Mouse (Mus musculus) midbrain, embryonic 16.5 days (tissue): ENCODE measurements around the gene Astn1. TPM values are rescaled to one million over a fixed set of nuclear protein-coding genes. Genes with fewer than 3 reads are reported as not detected.

Experiments
- ATAC-seq: fragments of 200-750 bp; cut with Nextera tagmentation; 2 replicates; pipeline ENCODE4 v1.8.0; 2017; ENCODE audit warnings: moderate TSS enrichment
- H3K27ac ChIP-seq: fragments of 300-500 bp; sonication (generic); 2 replicates; pipeline ENCODE4 v1.5.1; 2014; ENCODE audit warnings: mild to moderate bottlenecking, low read length, mixed read lengths
- H3K27me3 ChIP-seq: fragments of 300-500 bp; sonication (generic); 2 replicates; pipeline ENCODE4 v1.6.1; 2014; ENCODE audit warnings: low read depth, low read length, mixed read lengths; ENCODE audit not compliant: control insufficient read depth, insufficient read depth
- H3K36me3 ChIP-seq: fragments of 300-500 bp; sonication (generic); 2 replicates; pipeline ENCODE4 v1.6.1; 2014; ENCODE audit warnings: mild to moderate bottlenecking, low read length, moderate library complexity, mixed read lengths; ENCODE audit not compliant: control insufficient read depth, insufficient read depth
- H3K4me1 ChIP-seq: fragments of 300-500 bp; sonication (generic); 2 replicates; pipeline ENCODE4 v1.6.1; 2014; ENCODE audit warnings: mild to moderate bottlenecking, low read length, mixed read lengths; ENCODE audit not compliant: control insufficient read depth, insufficient read depth
- H3K4me2 ChIP-seq: fragments of 300-500 bp; sonication (generic); 2 replicates; pipeline ENCODE4 v1.6.1; 2014; ENCODE audit warnings: mild to moderate bottlenecking, low read length, mixed read lengths
- H3K4me3 ChIP-seq: fragments of 300-500 bp; sonication (generic); 2 replicates; pipeline ENCODE4 v1.5.1; 2014; ENCODE audit warnings: low read depth, mild to moderate bottlenecking, low read length, moderate library complexity, mixed read lengths
- H3K9ac ChIP-seq: fragments of 300-500 bp; sonication (generic); 2 replicates; pipeline ENCODE4 v1.6.1; 2014; ENCODE audit warnings: low read depth, low read length, mixed read lengths
- H3K9me3 ChIP-seq: fragments of 300-500 bp; sonication (generic); replicated peaks from 2 replicates; pipeline ENCODE4 v1.6.1; 2014; ENCODE audit warnings: mild to moderate bottlenecking, low read length, mixed read lengths; ENCODE audit not compliant: control insufficient read depth, poor library complexity, severe bottlenecking
- WGBS: fragments of 180-500 bp; shearing (Covaris S2); extraction: QIAGEN DNeasy Blood & Tissue Kit; methylation state at CpG from one replicate; pipeline ENCODE4 v1.1.7; 2014; 5-methylcytosine and 5-hydroxymethylcytosine counted together
- polyA plus RNA-seq: library from polyadenylated mRNA; unstranded; fragments of >200 nt; fragmentation: Nextera tagmentation; extraction: Ambion mirVana; gene quantifications from 2 replicates; pipeline ENCODE4 v1.2.1, GENCODE M21; 2015

Gene Astn1
- polyA plus RNA-seq, 1 experiment from 2014 or later, result 47.2 TPM

DNA sequence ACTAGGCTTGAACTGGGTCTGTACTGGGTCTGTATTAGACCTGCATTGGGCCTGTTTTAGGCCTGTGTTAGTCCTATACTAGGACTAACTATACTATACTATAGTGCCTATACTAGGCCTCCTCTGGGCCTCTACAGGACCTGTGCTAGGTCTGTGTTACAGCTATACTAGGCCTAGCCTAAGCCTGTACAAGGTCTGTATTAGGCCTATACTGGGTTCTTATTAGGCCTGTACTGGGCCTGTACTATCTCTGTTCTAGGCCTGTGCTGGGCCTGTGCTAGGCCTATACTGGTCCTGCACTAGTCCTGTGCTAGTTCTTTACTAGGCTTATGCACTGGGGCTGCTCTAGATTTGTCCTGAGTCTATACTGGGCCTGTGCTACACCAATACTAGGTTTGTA lies 90.6 kb downstream of the Astn1 start:
- no peak overlapping the region for H3K4me3 ChIP-seq
- peak; percentile 19 for ATAC-seq

DNA sequence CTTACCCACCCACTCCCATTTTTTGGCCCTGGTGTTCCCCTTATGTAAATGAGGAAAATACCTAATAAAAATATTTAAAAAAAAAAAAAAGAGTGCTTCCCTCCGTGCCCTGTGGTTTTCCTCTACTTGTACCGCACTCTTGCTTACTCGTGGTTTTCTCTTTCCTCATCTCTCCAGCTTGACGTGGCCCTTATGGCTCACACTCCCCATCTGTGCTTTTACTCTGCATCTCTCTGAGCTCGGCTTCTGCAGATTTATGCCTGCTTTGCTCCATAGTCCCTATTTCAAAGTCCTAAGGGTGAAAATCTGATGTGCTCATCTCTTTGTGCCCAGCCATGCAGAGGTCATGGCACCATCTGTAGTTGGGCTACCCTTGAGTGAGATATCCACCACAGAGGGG lies 91.5 kb downstream of the Astn1 start:
- H3K27ac ChIP-seq, result no peak overlapping the region
- H3K9ac ChIP-seq, result no peak overlapping the region
- H3K4me2 ChIP-seq, result no peak overlapping the region
- H3K9me3 ChIP-seq, result no peaks in the 10 kb centered on the region
- ATAC-seq, result no peak
- H3K4me3 ChIP-seq, result no peak overlapping the region
- H3K4me1 ChIP-seq, result no peaks in the 10 kb centered on the region
- no peaks in the 10 kb centered on the region for H3K36me3 ChIP-seq
- WGBS, result 92% methylated on average over 5 of the region's 5 CpGs
- no peaks in the 10 kb centered on the region for H3K27me3 ChIP-seq

More for the DNA sequence above, 90.6 kb downstream of the Astn1 start:
- H3K9ac ChIP-seq, result no peak overlapping the region
- H3K4me1 ChIP-seq, result peaks cover 3% of the 10 kb centered on the region; the same call in 1 of the 2 replicates
- H3K9me3 ChIP-seq, result no peaks in the 10 kb centered on the region
- H3K4me2 ChIP-seq, result no peak overlapping the region
- H3K27me3 ChIP-seq, result no peaks in the 10 kb centered on the region
- no peaks in the 10 kb centered on the region for H3K36me3 ChIP-seq
- H3K27ac ChIP-seq, result no peak overlapping the region

DNA sequence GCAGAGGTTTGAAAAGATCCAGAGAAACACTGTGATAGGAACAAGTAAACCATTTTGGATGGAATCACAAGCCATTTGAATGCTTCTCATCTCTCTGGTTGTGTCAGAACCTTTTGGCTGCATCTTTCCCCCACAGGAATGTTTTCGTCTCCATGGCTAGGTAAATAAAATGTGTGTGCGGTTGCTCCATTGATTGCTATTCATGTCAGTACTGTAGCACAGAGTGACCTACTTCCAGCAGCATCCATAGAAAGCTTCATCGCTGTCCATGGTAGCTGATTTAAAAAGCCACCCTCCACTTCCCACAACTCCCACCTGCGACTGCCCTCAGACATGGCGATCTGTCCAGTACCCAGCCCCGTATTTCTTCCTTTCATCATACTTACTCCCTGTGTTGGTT lies 101.9 kb downstream of the Astn1 start:
- Histone ChIP-seq H3K4me1 (peaks cover 13% of the 10 kb centered on the region), H3K27me3 (no peaks in the 10 kb centered on the region), H3K27ac (0 out of 2 replicates have a peak overlapping the region, but pooled peaks have one; percentile 3), H3K9ac (no peak overlapping the region), H3K4me3 (no peak overlapping the region), H3K9me3 (no peaks in the 10 kb centered on the region), H3K4me2 (no peak overlapping the region), H3K36me3 (no peaks in the 10 kb centered on the region)
- 67% methylated on average over 6 of the region's 6 CpGs for WGBS
- ATAC-seq, result peak; percentile 68; the same call in 1 of the 2 replicates

DNA sequence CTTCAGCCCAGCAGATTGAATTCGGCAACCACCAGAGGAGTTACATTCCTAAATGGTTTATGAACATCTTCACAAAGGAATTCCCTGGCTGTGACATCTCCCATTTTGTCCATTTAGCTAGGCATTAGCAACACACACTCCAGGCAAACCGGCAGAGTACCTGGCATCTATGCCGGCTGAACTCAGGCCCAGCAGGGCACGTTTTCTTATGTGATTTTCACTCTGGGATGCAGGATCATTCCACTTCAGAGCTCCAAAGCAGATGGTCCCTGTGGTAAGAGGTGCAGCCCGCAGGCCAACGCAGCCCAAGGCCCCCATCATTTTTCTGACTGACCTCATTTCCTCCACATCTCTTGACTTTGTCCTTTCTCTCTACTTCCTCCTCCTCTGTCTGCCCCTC lies 103.2 kb downstream of the Astn1 start:
- H3K36me3 ChIP-seq, result no peaks in the 10 kb centered on the region
- 46% methylated on average over 6 of the region's 6 CpGs for WGBS
- no peak overlapping the region for H3K27ac ChIP-seq
- no peak overlapping the region for H3K4me3 ChIP-seq
- H3K4me2 ChIP-seq, result no peak overlapping the region
- H3K9me3 ChIP-seq, result no peaks in the 10 kb centered on the region
- H3K4me1 ChIP-seq, result peaks cover 13% of the 10 kb centered on the region
- H3K9ac ChIP-seq, result no peak overlapping the region
- H3K27me3 ChIP-seq, result no peaks in the 10 kb centered on the region
- ATAC-seq, result no peak

DNA sequence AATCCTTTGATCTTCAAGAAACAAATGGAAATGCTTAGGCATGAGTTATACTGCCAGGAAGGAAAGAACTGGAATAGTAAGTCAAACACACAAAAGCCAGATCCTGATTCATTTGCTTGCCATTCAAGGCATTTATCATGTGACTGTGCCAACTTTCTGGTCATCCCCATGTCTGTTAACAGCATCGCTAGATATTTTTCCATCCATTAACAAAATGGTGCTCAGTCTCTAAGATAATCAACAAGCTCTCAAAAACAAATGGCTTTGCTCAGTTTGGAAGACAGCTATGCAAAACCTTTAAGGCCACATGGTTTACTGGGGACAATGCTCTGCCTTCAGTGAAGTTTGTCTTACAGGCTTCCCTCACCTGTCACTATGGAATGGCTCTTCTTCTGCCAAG lies 115.8 kb downstream of the Astn1 start:
- Histone ChIP-seq H3K27ac (no peak overlapping the region), H3K4me2 (no peak overlapping the region), H3K27me3 (no peaks in the 10 kb centered on the region), H3K9me3 (no peaks in the 10 kb centered on the region), H3K4me1 (peaks cover 3% of the 10 kb centered on the region; the same call in 1 of the 2 replicates), H3K9ac (no peak overlapping the region), H3K36me3 (peaks cover 1% of the 10 kb centered on the region; the same call in 1 of the 2 replicates), H3K4me3 (no peak overlapping the region)
- WGBS, result 96% methylated on average over 1 of the region's 1 CpGs
- ATAC-seq, result no peak

DNA sequence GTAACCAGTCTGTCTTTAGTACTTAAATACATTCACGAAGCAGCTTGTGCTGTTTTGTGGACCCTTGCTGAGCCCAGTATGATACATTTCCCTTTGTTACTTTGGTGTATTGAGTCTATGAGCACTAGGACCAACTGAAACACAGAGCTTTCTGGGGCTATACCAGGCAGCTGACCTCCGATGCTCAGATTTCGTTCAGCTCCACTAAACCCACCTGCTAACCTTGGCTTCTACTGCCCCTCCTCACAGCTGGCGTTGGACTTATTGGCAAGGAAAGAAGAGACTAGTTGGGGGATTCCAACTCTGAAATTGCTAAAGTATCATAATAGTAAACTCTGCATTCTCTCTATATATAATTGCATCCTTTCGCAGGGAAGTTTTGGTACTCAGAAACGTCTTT lies 118.2 kb downstream of the Astn1 start:
- H3K27me3 ChIP-seq, result no peaks in the 10 kb centered on the region
- H3K9ac ChIP-seq, result no peak overlapping the region
- ATAC-seq, result no peak
- H3K36me3 ChIP-seq, result no peaks in the 10 kb centered on the region
- H3K27ac ChIP-seq, result no peak overlapping the region
- peaks cover 1% of the 10 kb centered on the region; the same call in 1 of the 2 replicates for H3K4me1 ChIP-seq
- WGBS, result 77% methylated on average over 6 of the region's 6 CpGs
- no peaks in the 10 kb centered on the region for H3K9me3 ChIP-seq
- H3K4me3 ChIP-seq, result no peak overlapping the region
- no peak overlapping the region for H3K4me2 ChIP-seq

DNA sequence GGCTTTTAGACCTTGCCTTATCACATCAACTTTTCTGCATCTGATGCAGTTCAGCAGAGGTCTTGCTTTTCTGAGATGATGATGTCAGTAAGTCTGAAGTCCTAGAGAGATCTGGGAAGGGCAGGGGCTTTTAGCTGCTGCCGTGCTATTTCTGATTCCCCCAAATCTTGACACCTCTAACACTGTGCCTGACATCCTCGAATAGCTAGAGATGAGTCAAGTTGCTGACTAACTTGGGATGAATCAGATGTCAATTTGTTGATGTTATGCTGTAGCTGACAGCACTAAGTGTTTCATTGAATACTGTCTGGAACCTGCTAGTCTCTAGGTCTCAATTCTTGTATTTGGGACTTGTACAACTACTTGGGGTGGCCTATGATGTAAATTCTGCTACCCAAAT lies 121.7 kb downstream of the Astn1 start:
- no peaks in the 10 kb centered on the region for H3K36me3 ChIP-seq
- no peaks in the 10 kb centered on the region for H3K27me3 ChIP-seq
- H3K4me1 ChIP-seq, result no peaks in the 10 kb centered on the region
- ATAC-seq, result no peak
- H3K9ac ChIP-seq, result no peak overlapping the region
- H3K27ac ChIP-seq, result no peak overlapping the region
- H3K9me3 ChIP-seq, result no peaks in the 10 kb centered on the region
- H3K4me2 ChIP-seq, result no peak overlapping the region
- no peak overlapping the region for H3K4me3 ChIP-seq
- 84% methylated on average over 2 of the region's 2 CpGs for WGBS

DNA sequence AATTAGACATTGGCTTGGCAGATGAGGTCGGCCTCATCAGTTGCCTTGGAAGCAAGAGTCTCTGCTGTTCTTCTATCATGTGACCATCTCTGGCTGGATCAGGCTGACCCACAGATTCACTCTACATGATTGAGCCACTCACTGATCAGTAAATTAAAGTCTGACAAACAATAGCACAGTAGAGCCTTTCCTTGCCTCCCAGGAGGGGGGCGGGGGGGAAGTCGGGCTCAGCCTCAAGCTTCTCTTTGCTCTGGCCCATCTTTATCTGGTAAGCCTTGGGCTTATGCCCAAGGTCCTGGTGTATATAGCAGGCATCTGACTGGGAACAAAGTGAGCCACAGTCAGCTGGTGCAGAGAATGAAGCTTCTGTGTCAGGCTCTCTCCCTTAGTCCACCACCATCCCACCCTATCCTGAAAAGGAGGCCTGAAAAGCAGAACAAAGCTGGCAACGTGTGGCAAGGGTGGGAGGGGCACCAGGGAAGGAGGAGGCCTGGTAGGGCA lies 127.5 kb downstream of the Astn1 start:
- H3K27me3 ChIP-seq, result no peaks in the 10 kb centered on the region
- H3K4me1 ChIP-seq, result peaks cover 19% of the 10 kb centered on the region
- ATAC-seq, result peak; percentile 83
- H3K9me3 ChIP-seq, result no peaks in the 10 kb centered on the region
- H3K9ac ChIP-seq, result no peak overlapping the region
- no peaks in the 10 kb centered on the region for H3K36me3 ChIP-seq
- H3K27ac ChIP-seq, result peak overlapping the region; percentile 70
- H3K4me3 ChIP-seq, result no peak overlapping the region
- WGBS, result 17% methylated on average over 4 of the region's 4 CpGs
- no peak overlapping the region for H3K4me2 ChIP-seq

DNA sequence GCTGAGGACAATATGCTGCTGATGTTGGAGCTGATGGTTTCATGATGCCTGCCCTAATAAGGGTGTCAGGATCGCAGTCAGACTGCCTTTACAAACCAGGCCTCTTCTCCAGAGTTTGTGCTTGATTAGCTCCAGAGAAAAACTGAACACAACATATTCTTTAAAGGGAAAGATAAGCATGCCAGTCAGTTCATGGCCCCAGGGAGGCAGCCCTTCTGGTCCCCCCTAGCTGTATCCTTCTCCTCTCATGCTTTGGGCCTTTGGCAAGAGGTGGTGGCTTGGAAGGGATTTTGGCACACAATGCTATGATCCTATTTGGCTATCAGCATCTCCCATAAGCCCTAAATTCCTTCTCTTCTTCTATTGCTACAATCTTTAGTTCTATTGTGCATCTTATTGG lies 128.1 kb downstream of the Astn1 start:
- no peaks in the 10 kb centered on the region for H3K27me3 ChIP-seq
- no peaks in the 10 kb centered on the region for H3K36me3 ChIP-seq
- no peak overlapping the region for H3K4me2 ChIP-seq
- no peak overlapping the region for H3K4me3 ChIP-seq
- peaks cover 19% of the 10 kb centered on the region for H3K4me1 ChIP-seq
- H3K9me3 ChIP-seq, result no peaks in the 10 kb centered on the region
- H3K27ac ChIP-seq, result peak overlapping the region; percentile 30; the same call in 1 of the 2 replicates
- H3K9ac ChIP-seq, result no peak overlapping the region
- WGBS, result 22% methylated on average over 1 of the region's 1 CpGs
- ATAC-seq, result no peak
